Mouse (Mus musculus) embryo, embryonic 9.5 days (tissue): ENCODE data around the gene Dcpp1.

Experiments used
- DNase-seq: peaks from one replicate; pipeline ENCODE4 v3.0.0-alpha.2; 2017; ENCODE audit errors: extremely low spot score

Dcpp1 gene

GRCm38 (mm10) chr17:23925090-23925493 is 44.4 kb downstream of the Dcpp1 start:
- no peak for DNase-seq

DNA sequence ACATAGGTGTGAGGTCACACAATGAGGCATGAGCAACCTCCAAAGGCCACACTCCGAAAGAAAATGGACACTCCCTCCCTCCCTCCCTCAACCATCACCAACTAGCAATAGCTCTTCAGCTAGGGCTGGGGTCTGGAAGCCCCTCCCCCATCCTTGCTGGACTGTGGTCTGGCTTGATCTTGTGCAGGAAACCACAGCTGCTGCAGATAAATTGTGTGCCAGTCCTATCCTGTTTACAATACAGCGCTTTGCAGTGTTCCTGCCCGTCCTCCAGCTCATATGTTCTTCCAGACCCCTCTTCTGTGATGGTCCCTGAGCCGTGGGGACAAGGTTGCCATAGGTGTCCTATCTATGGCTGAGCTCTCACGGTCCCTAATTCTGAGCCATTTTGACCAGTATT is 50.5 kb downstream of the Dcpp1 start:
- no peak for DNase-seq
